26 mouse cellular contexts compared by ENCODE assay signal in genomic region chr9:59075632-59076031, GRCm38 (mm10).
"Had no signal": no experiment of that assay in that cellular context is flagged by ENCODE, and none has a peak within 500 bp of the region (broad histone marks: within the 10 kb centered on the region; RNA-seq: fewer than 3 reads in every experiment).

No protein-coding gene starts in this region.

- ATAC-seq: hindbrain, postnatal 0 days; intestine, embryonic 16.5 days; liver, embryonic 12.5 days had no signal

- H3K4me3 ChIP-seq: gastrocnemius, adult 2 months; heart, embryonic 10.5 days; heart, embryonic 12.5 days; hindbrain, embryonic 13.5 days; hindbrain, embryonic 15.5 days; kidney, embryonic 15.5 days; limb, embryonic 13.5 days; limb, embryonic 15.5 days; liver, embryonic 12.5 days had no signal

- H3K4me1 ChIP-seq: liver, embryonic 12.5 days had no signal

- H3K9me3 ChIP-seq: heart, embryonic 10.5 days; heart, embryonic 12.5 days; hindbrain, embryonic 13.5 days; hindbrain, embryonic 15.5 days; kidney, embryonic 15.5 days; limb, embryonic 13.5 days; limb, embryonic 15.5 days; liver, embryonic 12.5 days had no signal

- DNase-seq: gastrocnemius, adult 2 months; gastrocnemius, postnatal 10 days; gastrocnemius, postnatal 25 days; heart, adult 18-20 months; heart, postnatal 10 days; heart, postnatal 36 days; kidney, adult 11 months; kidney, adult 2 months; kidney, adult 9 months; kidney, postnatal 14 days; kidney, postnatal 36 days; layer of hippocampus, adult 9-11 months; layer of hippocampus, postnatal 36 days; left cerebral cortex, postnatal 4 days had no signal

- H3K27ac ChIP-seq: gastrocnemius, adult 2 months; heart, embryonic 10.5 days; hindbrain, embryonic 13.5 days; hindbrain, embryonic 15.5 days; hindbrain, postnatal 0 days; kidney, embryonic 15.5 days; kidney, postnatal 0 days; limb, embryonic 13.5 days; limb, embryonic 15.5 days; liver, embryonic 12.5 days; liver, embryonic 14.5 days had no signal

- H3K4me2 ChIP-seq: heart, embryonic 12.5 days; hindbrain, embryonic 13.5 days; hindbrain, embryonic 15.5 days; kidney, embryonic 15.5 days; limb, embryonic 13.5 days; limb, embryonic 15.5 days; liver, embryonic 12.5 days had no signal

- H3K27me3 ChIP-seq: heart, embryonic 12.5 days; hindbrain, embryonic 13.5 days; hindbrain, embryonic 15.5 days; kidney, embryonic 15.5 days; limb, embryonic 13.5 days; limb, embryonic 15.5 days had no signal

- H3K9ac ChIP-seq: heart, embryonic 12.5 days; hindbrain, embryonic 13.5 days; hindbrain, embryonic 15.5 days; kidney, embryonic 15.5 days; limb, embryonic 13.5 days; limb, embryonic 15.5 days; liver, embryonic 12.5 days; liver, embryonic 14.5 days had no signal

- H3K36me3 ChIP-seq: heart, embryonic 10.5 days; heart, embryonic 12.5 days; hindbrain, embryonic 13.5 days; hindbrain, embryonic 15.5 days; kidney, embryonic 15.5 days; limb, embryonic 13.5 days; limb, embryonic 15.5 days; liver, embryonic 12.5 days had no signal
